Mouse (Mus musculus): ENCODE measurements around the gene Tsc22d1. TPM values are rescaled to one million over a fixed set of nuclear protein-coding genes. Genes with fewer than 3 reads are reported as not detected.
A peak's percentile ranks its signal among the peaks of the same experiment; 100 is the strongest.

Tsc22d1 gene
- polyA plus RNA-seq, 1 experiment from 2014 or later = 645 TPM

DNA sequence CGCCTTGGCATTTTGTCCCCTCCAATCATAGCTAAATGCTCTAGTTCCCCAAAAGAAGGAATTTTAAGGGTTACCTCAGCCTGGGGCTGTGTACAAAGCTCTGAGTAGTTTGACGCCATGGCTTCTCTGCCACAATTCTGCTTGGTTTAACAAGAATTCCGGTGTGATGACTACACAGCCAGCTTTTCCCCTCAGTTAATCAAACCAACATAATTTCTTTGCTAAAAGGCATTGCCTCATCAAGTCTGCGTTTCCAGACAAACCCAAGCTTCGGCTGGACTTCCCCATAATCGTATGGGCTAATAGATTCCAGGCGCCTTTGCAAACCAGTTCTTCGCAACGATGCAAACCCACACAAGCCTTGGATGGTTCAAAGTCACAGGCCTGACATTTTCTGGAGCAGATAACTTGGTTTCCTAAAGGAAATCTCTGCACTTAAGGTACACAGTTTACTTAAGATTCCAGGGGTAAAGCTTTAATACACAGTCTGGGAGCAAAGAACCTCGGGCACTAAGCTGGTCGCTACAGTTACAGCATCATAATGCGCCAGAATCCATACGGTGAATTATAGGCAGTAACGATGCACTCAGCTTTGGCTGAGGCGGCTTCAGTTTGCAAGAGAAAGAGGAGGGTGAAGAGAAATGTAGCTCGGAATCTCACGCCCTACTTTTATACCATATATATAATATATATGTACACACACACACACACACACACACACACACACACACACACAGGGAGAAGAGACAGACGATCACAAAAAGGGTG is 140.7 kb downstream of the Tsc22d1 start:
- Histone ChIP-seq H3K27me3 (ENCODE audit: insufficient read depth, low read length) (no peaks in the 10 kb centered on the region), H3K36me3 (ENCODE audit: insufficient read depth) (no peaks in the 10 kb centered on the region), H3K9ac (peak overlapping the region; percentile 69; the same call in 1 of the 2 replicates), H3K4me1 (ENCODE audit: insufficient read depth) (peaks cover 12% of the 10 kb centered on the region), H3K4me2 (peak overlapping the region; percentile 95), H3K4me3 (ENCODE audit: low read depth, low read length) (peak overlapping the region; percentile 60), H3K27ac (ENCODE audit: low read depth) (peak overlapping the region; percentile 43; the same call in 1 of the 2 replicates), H3K9me3 (ENCODE audit: low read depth, low read length) (no peaks in the 10 kb centered on the region)
- ATAC-seq (ENCODE audit: insufficient read depth) (peak; percentile 16; the same call in 1 of the 2 replicates), DNase-seq (peak; percentile 53)
- 48% methylated on average over 18 of the region's 18 CpGs for WGBS
- no peak for TF ChIP-seq CTCF (IDR thresholded peaks at IDR 0.05; ENCODE audit: low read depth)

DNA sequence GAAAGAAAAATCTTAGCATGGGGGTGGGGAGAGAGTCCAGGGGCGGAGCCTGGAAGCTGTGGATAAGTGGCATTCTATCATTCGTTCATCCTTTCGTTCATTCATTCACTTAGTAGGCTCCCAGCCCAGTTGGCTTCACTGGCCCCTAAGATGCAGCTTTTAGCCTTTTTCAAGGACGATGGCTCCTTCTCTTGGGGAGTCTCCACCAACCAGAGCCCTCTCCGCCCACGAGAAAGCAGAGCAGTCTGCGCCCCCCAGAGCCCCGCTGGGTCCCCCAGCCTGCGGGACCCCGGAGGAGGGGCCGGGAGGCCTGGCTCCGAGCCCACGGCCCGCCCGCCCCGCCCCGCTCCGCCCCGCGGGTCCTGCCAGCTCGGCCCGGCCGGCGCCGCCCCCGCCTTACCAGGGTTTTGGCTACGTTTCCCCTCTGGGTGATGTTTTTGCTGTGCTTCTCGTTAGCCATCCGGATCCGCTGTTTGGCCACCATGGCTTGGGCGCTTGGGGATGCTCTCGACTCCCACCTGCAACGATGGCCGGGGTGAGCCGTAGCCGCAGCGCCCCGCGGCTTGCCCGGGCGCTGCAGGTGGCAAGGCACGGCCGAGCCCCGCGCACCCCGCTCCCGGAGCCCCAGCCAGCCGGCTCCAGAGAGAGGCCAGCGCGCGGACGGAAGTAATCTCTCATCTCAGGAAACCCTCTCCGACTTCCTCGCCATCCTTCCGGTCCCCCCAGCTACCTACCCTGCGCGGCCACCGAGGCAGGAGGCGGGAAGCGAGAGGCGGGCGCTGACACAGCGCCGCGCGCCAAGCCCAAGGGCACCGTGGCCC is 141.5 kb downstream of the Tsc22d1 start:
- no peaks in the 10 kb centered on the region for H3K27me3 ChIP-seq (ENCODE audit: insufficient read depth, low read length)
- H3K27ac ChIP-seq (ENCODE audit: low read depth) = peak overlapping the region; percentile 67
- under 1% methylated on average over 62 of the region's 67 CpGs for WGBS
- H3K4me2 ChIP-seq = peak overlapping the region; percentile 95
- no peaks in the 10 kb centered on the region for H3K9me3 ChIP-seq (ENCODE audit: low read depth, low read length)
- no peaks in the 10 kb centered on the region for H3K36me3 ChIP-seq (ENCODE audit: insufficient read depth)
- peak overlapping the region; percentile 60 for H3K4me3 ChIP-seq (ENCODE audit: low read depth, low read length)
- peak overlapping the region; percentile 69 for H3K9ac ChIP-seq
- peak; percentile 84 for ATAC-seq (ENCODE audit: insufficient read depth)
- no peak for TF ChIP-seq CTCF (IDR thresholded peaks at IDR 0.05; ENCODE audit: low read depth)
- peaks cover 12% of the 10 kb centered on the region for H3K4me1 ChIP-seq (ENCODE audit: insufficient read depth)
- DNase-seq = peak; percentile 85

DNA sequence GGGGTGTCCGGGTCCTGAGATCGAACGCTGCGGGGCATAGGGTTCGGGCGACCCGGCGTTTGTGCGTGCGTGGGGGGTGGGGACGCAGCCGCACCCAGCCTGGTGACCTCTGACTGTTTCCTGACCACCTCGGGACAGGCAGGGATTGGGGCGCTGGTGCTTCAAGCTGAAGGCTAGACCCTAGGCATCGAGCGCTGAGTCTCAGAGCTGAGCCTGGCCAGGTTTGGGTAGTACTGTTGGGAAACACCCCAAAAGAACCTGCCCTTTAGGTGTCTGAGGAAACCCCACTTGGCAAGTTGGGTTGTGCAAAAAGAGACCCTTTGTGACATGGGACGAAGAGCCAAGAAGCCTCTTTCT is 142.1 kb downstream of the Tsc22d1 start, which contains the start of gene Serp2:
Gene Serp2, minus strand, starts transcription at position 38 of the 357 bp plus-strand sequence.
- ATAC-seq (ENCODE audit: insufficient read depth) (peak; percentile 2; the same call in 1 of the 2 replicates), DNase-seq (no peak)
- H3K4me1 ChIP-seq (ENCODE audit: insufficient read depth) = peaks cover 12% of the 10 kb centered on the region
- peak within 1 kb of the TSS; percentile 69 for H3K9ac ChIP-seq
- peak within 1 kb of the TSS; percentile 67 for H3K27ac ChIP-seq (ENCODE audit: low read depth)
- peak within 1 kb of the TSS; percentile 60 for H3K4me3 ChIP-seq (ENCODE audit: low read depth, low read length)
- no peaks in the 10 kb centered on the region for H3K9me3 ChIP-seq (ENCODE audit: low read depth, low read length)
- no peaks in the 10 kb centered on the region for H3K27me3 ChIP-seq (ENCODE audit: insufficient read depth, low read length)
- peak within 1 kb of the TSS; percentile 95 for H3K4me2 ChIP-seq
- TF ChIP-seq CTCF (IDR thresholded peaks at IDR 0.05; ENCODE audit: low read depth) = no peak
- no peaks in the 10 kb centered on the region for H3K36me3 ChIP-seq (ENCODE audit: insufficient read depth)
- 12% methylated on average over 17 of the region's 17 CpGs for WGBS

Other genes with a start within 250 kb of the Tsc22d1 start
- gene Serp2, start 141.9 kb downstream of the Tsc22d1 start, polyA plus RNA-seq (2014; fragmentation: Nextera tagmentation; extraction: Ambion mirVana) = 5.8 and 7.7 TPM in 2 replicates

Data from lung, embryonic 14.5 days (tissue).